Mouse (Mus musculus) thymus, postnatal 0 days (tissue): ENCODE results near the gene Abca13. TPM values are rescaled to one million over a fixed set of nuclear protein-coding genes. Genes with fewer than 3 reads are reported as not detected.

Experiments
- DNase-seq: peaks from one replicate; pipeline ENCODE4 v3.0.0-alpha.2; 2015; ENCODE audit warnings: low spot score
- polyA plus RNA-seq: library from polyadenylated mRNA; unstranded; fragments of >200 nt; fragmentation: Nextera tagmentation; extraction: Ambion mirVana; gene quantifications from 2 replicates; pipeline ENCODE4 v1.2.1, GENCODE M21; 2015

Abca13 gene
- polyA plus RNA-seq, 1 experiment from 2014 or later = 0.05 TPM

- no peak for DNase-seq
Measured at GRCm38 (mm10) chr11:9528556-9528955, 336.8 kb downstream of the Abca13 start.

- peak; percentile 3 for DNase-seq
Measured at GRCm38 (mm10) chr11:9531715-9532114, 340.0 kb downstream of the Abca13 start.

- DNase-seq = no peak
Measured at GRCm38 (mm10) chr11:9533189-9533588, 341.4 kb downstream of the Abca13 start.

GRCm38 (mm10) chr11:9533658-9534202 lies 342.0 kb downstream of the Abca13 start:
- DNase-seq = no peak

GRCm38 (mm10) chr11:9536811-9537210 lies 345.1 kb downstream of the Abca13 start:
- no peak for DNase-seq

- DNase-seq = no peak
Measured at GRCm38 (mm10) chr11:9538328-9538727, 346.6 kb downstream of the Abca13 start.

- no peak for DNase-seq
Measured at GRCm38 (mm10) chr11:9560026-9560425, 368.3 kb downstream of the Abca13 start.

- no peak for DNase-seq
Measured at GRCm38 (mm10) chr11:9568302-9568701, 376.6 kb downstream of the Abca13 start.

GRCm38 (mm10) chr11:9570319-9570718 lies 378.6 kb downstream of the Abca13 start:
- DNase-seq = no peak

- no peak for DNase-seq
Measured at GRCm38 (mm10) chr11:9574894-9575293, 383.2 kb downstream of the Abca13 start.

GRCm38 (mm10) chr11:9591757-9592316 lies 400.1 kb downstream of the Abca13 start:
- no peak for DNase-seq

- DNase-seq = no peak
Measured at GRCm38 (mm10) chr11:9597299-9597698, 405.6 kb downstream of the Abca13 start.

- no peak for DNase-seq
Measured at GRCm38 (mm10) chr11:9601096-9601495, 409.4 kb downstream of the Abca13 start.

- DNase-seq = no peak
Measured at GRCm38 (mm10) chr11:9602137-9602536, 410.4 kb downstream of the Abca13 start.

- no peak for DNase-seq
Measured at GRCm38 (mm10) chr11:9608249-9608648, 416.5 kb downstream of the Abca13 start.

- no peak for DNase-seq
Measured at GRCm38 (mm10) chr11:9609075-9609474, 417.3 kb downstream of the Abca13 start.

GRCm38 (mm10) chr11:9616133-9616532 lies 424.4 kb downstream of the Abca13 start:
- DNase-seq = no peak

GRCm38 (mm10) chr11:9616665-9617064 lies 424.9 kb downstream of the Abca13 start:
- DNase-seq = no peak

GRCm38 (mm10) chr11:9619986-9620385 lies 428.2 kb downstream of the Abca13 start:
- DNase-seq = no peak

- DNase-seq = no peak
Measured at GRCm38 (mm10) chr11:9622888-9623287, 431.1 kb downstream of the Abca13 start.

GRCm38 (mm10) chr11:9624753-9625152 lies 433.0 kb downstream of the Abca13 start:
- no peak for DNase-seq

GRCm38 (mm10) chr11:9625812-9626211 lies 434.1 kb downstream of the Abca13 start:
- DNase-seq = no peak

GRCm38 (mm10) chr11:9647272-9647671 lies 455.5 kb downstream of the Abca13 start:
- no peak for DNase-seq

GRCm38 (mm10) chr11:9647991-9648390 lies 456.2 kb downstream of the Abca13 start:
- peak; percentile 5 for DNase-seq
